Mouse (Mus musculus) stomach, embryonic 14.5 days (tissue): Measurements from ENCODE around the gene Slc6a5. TPM values are rescaled to one million over a fixed set of nuclear protein-coding genes. Genes with fewer than 3 reads are reported as not detected.

Source experiments
- ATAC-seq: fragments of 200-750 bp; cut with Nextera tagmentation; 2 replicates; pipeline ENCODE4 v1.8.0; 2017; ENCODE audit warnings: low read depth, moderate TSS enrichment; ENCODE audit not compliant: insufficient number of reproducible peaks, insufficient read depth, low FRiP score
- H3K27ac ChIP-seq: fragments of 300-500 bp; sonication (generic); 2 replicates; pipeline ENCODE4 v1.5.1; 2014; ENCODE audit warnings: mild to moderate bottlenecking, low read length, moderate library complexity, mixed read lengths
- H3K27me3 ChIP-seq: fragments of 300-500 bp; sonication (generic); 2 replicates; pipeline ENCODE4 v1.6.1; 2014; ENCODE audit warnings: low read length, control low read depth, mixed read lengths; ENCODE audit not compliant: control insufficient read depth, insufficient read depth
- H3K36me3 ChIP-seq: fragments of 300-500 bp; sonication (generic); 2 replicates; pipeline ENCODE4 v1.6.1; 2014; ENCODE audit warnings: mild to moderate bottlenecking, control low read depth, low read length, moderate library complexity, mixed read lengths; ENCODE audit not compliant: control insufficient read depth, insufficient read depth
- H3K4me1 ChIP-seq: fragments of 300-500 bp; sonication (generic); 2 replicates; pipeline ENCODE4 v1.6.1; 2014; ENCODE audit warnings: low read length, control low read depth, mixed read lengths; ENCODE audit not compliant: control insufficient read depth, insufficient read depth
- H3K4me2 ChIP-seq: fragments of 300-500 bp; sonication (generic); replicated peaks from 2 replicates; pipeline ENCODE4 v1.6.1; 2014; ENCODE audit warnings: low read depth, low read length, control low read depth
- H3K4me3 ChIP-seq: fragments of 300-500 bp; sonication (generic); 2 replicates; pipeline ENCODE4 v1.5.1; 2014; ENCODE audit warnings: low read depth, low read length, control low read depth
- H3K9ac ChIP-seq: fragments of 300-500 bp; sonication (generic); replicated peaks from 2 replicates; pipeline ENCODE4 v1.6.1; 2014; ENCODE audit warnings: low read depth, mild to moderate bottlenecking, control low read depth, low read length, moderate library complexity, mixed read lengths
- H3K9me3 ChIP-seq: fragments of 300-500 bp; sonication (generic); 2 replicates; pipeline ENCODE4 v1.6.1; 2016; ENCODE audit warnings: low read depth, low read length, control low read depth; ENCODE audit not compliant: control insufficient read depth
- WGBS: fragments of 180-500 bp; shearing (Covaris S2); extraction: QIAGEN DNeasy Blood & Tissue Kit; methylation state at CpG from one replicate; pipeline ENCODE4 v1.1.7; 2014; 5-methylcytosine and 5-hydroxymethylcytosine counted together
- polyA plus RNA-seq: library from polyadenylated mRNA; unstranded; fragments of >200 nt; fragmentation: Nextera tagmentation; extraction: Ambion mirVana; gene quantifications from 2 replicates; pipeline ENCODE4 v1.2.1, GENCODE M21; 2014

The Slc6a5 gene
- polyA plus RNA-seq, 1 experiment from 2014 or later = not detected

DNA sequence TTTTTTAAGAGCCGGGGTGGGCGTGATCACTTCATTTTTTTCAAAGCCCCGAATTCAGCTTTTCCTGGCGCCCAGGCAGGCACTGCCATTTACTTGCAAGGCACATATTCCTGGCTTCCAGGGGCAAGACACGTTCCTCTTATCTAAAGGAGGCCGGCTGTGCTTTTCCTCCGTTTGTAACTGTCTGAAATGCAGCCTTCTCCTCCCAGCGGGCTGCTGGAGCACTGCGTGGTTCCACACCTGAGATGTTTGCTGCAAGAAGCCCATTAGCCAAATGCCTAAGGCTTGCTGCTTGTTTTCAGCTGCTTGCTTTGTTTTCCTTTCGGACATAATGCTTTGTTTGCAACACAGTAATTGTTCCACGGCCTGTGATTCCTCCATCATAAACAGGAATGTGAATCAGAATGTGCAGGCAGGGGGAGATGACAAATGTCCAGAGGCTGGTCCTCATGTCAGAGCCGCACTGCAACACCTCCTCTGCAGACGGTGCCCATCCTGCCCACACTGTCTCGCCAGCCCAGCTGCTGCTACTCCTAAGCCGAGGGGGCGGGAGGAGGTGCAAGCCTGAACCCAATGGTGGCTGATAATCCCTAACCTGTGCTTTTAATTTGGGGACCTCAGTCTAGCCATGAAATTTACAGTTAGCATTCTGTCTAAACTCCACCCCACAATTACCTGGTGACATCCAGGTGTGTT is 27.1 kb upstream of the Slc6a5 start:
- Histone ChIP-seq H3K27me3 (no peaks in the 10 kb centered on the region), H3K4me3 (no peak overlapping the region), H3K9me3 (no peaks in the 10 kb centered on the region), H3K36me3 (no peaks in the 10 kb centered on the region), H3K4me2 (no peak overlapping the region), H3K27ac (no peak overlapping the region), H3K4me1 (peaks cover 9% of the 10 kb centered on the region; the same call in 1 of the 2 replicates), H3K9ac (no peak overlapping the region)
- ATAC-seq = no peak
- WGBS = 20% methylated on average over 16 of the region's 16 CpGs

DNA sequence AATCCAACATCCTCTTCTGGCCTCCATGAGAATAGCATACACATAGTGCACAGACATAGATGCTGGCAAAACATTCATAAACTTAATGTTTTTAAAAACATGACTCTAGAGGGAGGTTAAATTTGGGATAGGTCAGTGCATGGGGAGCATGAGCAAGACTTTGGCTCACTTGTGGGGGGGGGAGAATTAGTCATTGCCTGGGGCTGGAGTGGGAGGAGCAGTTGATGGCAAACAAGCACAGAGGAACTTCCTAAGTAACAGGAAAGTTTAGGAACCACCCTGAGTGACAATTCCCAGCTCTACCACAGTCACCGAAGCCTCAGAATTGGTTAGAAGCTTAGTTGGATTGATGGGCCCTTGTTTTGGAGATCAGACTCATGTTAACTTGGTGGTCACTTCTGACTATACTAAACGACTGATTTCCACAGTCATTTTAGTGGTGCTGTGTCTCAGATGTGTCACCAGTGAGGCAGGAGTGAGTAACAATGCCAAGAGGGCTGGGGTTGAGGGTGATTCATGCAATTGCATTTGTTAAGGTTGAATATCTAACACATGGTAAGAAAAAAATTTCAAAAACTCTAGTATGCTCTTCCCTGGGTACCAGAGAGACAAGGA is 22.1 kb upstream of the Slc6a5 start:
- H3K27ac ChIP-seq = no peak overlapping the region
- H3K4me3 ChIP-seq = no peak overlapping the region
- no peak for ATAC-seq
- H3K9ac ChIP-seq = no peak overlapping the region
- no peak overlapping the region for H3K4me2 ChIP-seq
- H3K27me3 ChIP-seq = no peaks in the 10 kb centered on the region
- H3K4me1 ChIP-seq = 0 out of 2 replicates have a peak, but pooled peaks cover under 1% of the 10 kb centered on the region
- H3K36me3 ChIP-seq = no peaks in the 10 kb centered on the region
- H3K9me3 ChIP-seq = no peaks in the 10 kb centered on the region
- WGBS = 70% methylated on average over 2 of the region's 2 CpGs

DNA sequence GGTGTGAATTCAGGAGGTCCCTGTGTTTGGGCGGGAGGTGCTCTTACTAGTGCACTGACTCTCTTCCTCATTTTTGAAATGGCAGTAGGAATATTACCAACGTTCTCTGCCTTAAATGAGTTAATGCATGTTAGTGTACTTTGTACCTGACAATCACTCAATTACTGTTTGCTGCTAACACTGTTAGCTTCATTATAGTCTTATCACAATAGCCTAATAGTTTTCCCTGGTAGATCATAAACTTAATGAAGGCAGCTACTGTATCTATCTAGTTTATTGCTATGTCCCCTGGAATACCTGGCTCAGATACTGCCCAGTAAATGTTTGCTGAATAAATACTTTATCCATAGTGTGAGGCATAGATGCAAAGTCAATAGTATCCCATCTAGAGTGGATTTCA is 15.2 kb upstream of the Slc6a5 start:
- no peaks in the 10 kb centered on the region for H3K9me3 ChIP-seq
- H3K4me1 ChIP-seq = no peaks in the 10 kb centered on the region
- 61% methylated on average over 2 of the region's 2 CpGs for WGBS
- ATAC-seq = no peak
- no peaks in the 10 kb centered on the region for H3K27me3 ChIP-seq
- H3K4me3 ChIP-seq = no peak overlapping the region
- H3K36me3 ChIP-seq = no peaks in the 10 kb centered on the region
- no peak overlapping the region for H3K9ac ChIP-seq
- no peak overlapping the region for H3K27ac ChIP-seq
- H3K4me2 ChIP-seq = no peak overlapping the region

DNA sequence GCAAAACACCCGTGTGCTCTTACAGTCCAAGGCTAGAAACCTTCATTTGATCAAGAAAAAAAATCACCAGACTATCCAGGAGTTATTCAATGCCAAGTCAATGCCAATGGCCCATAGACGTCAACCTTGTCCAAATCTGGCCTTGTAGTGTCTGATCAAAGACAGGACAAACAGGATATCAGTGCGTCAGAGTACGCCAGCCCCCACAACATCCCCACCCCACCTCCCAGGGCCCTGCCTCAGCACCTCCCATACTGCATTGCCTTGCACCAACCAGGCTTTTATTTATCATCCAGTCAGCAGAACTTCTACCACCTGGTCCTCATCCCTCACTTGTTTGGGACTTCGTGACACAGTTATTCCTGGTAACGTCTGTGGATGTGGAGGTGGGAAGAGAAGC is 14.7 kb upstream of the Slc6a5 start:
- H3K4me2 ChIP-seq = no peak overlapping the region
- H3K4me1 ChIP-seq = no peaks in the 10 kb centered on the region
- H3K9me3 ChIP-seq = no peaks in the 10 kb centered on the region
- no peak overlapping the region for H3K27ac ChIP-seq
- no peak overlapping the region for H3K9ac ChIP-seq
- H3K4me3 ChIP-seq = no peak overlapping the region
- ATAC-seq = no peak
- 49% methylated on average over 6 of the region's 6 CpGs for WGBS
- H3K27me3 ChIP-seq = no peaks in the 10 kb centered on the region
- no peaks in the 10 kb centered on the region for H3K36me3 ChIP-seq

DNA sequence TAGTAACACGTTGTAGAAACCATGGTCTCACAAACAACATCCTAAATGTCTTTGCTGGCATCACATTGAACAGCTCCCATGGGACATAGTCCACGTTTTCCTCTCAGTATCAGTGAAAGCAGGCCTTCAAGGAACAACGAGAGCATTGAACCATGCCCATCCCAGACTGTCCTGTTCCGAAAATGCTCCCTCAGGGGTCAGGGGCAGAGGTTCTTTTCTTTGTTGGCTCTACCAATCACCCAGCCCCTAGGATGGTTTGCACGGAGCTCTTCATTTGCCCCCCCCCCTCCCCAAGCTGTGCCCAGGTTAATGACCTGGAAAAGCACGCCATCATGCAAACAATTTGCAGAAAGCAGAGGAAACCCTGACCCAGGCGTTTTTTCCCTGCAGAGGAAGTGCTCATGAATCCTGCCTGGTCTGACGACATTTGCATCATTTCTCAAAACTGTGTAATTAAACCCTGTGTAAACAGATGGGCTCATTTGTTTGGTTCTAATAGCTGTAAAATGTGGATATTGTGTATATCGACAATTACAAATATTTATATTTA is 7.9 kb upstream of the Slc6a5 start:
- 37% methylated on average over 9 of the region's 9 CpGs for WGBS
- no peak for ATAC-seq
- no peaks in the 10 kb centered on the region for H3K36me3 ChIP-seq

DNA sequence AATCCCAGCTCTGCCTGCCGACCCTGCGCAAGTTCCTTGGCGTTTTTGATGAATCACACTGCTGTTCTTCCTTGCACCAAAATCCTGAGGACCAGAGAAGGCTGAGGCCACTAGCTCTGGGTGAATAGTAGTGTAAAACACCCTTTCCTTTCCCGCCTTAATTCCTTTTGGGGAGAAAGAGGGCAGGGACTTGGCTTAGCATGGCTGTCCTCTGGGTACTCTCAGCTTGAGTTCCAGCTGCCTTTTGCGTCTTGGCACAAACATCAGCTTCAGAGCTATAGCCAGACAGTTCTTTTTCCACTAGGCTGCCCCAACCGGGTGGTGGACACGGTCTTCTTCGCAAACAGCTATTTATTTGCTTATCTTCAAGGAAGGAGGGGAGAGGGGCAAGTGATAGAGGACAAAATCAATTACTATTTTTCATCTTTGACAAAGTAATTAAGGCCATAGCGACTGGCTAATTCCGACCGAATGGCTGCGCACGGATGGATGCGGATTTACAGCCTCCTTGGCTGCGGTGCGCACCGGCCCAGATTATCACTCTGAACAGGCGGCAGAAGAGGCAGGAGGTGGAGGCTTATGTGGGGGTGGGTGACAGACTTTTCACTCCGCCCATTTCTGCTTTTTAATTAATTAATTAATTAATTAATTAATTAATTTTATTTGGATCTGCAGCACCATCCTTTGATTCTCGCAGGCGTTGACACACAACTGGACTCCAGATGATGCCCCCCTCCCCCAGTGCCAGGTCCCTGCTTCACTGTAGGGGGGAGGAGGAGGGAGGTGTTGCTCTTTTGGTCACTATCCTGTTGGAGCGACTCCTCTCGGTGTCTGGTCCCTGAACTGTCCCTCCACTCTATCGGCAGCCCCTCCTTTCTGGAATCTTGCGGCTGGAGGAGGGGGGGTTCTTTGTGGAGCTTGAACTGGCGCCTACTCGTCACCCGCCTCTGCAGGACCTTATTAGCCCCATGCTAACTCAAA is 2.5 kb upstream of the Slc6a5 start:
- Histone ChIP-seq H3K27me3 (peaks cover 63% of the 10 kb centered on the region), H3K4me3 (no peak overlapping the region), H3K9me3 (no peaks in the 10 kb centered on the region), H3K9ac (no peak overlapping the region), H3K36me3 (no peaks in the 10 kb centered on the region), H3K27ac (no peak overlapping the region), H3K4me1 (no peaks in the 10 kb centered on the region), H3K4me2 (no peak overlapping the region)
- 2% methylated on average over 28 of the region's 28 CpGs for WGBS
- no peak for ATAC-seq

More for the DNA sequence above, 7.9 kb upstream of the Slc6a5 start:
- H3K27me3 ChIP-seq = peaks cover 11% of the 10 kb centered on the region
- H3K9ac ChIP-seq = no peak overlapping the region
- H3K4me1 ChIP-seq = no peaks in the 10 kb centered on the region
- no peaks in the 10 kb centered on the region for H3K9me3 ChIP-seq
- no peak overlapping the region for H3K4me3 ChIP-seq
- H3K4me2 ChIP-seq = no peak overlapping the region
- H3K27ac ChIP-seq = no peak overlapping the region

GRCm38 (mm10) chr7:49908181-49908855 is 1.6 kb upstream of the Slc6a5 start:
- Histone ChIP-seq H3K27ac (no peak overlapping the region), H3K4me2 (no peak overlapping the region), H3K4me3 (no peak overlapping the region), H3K9me3 (no peaks in the 10 kb centered on the region), H3K27me3 (peaks cover 71% of the 10 kb centered on the region), H3K9ac (no peak overlapping the region), H3K4me1 (no peaks in the 10 kb centered on the region), H3K36me3 (no peaks in the 10 kb centered on the region)
- WGBS = 1% methylated on average over 24 of the region's 24 CpGs
- ATAC-seq = no peak

GRCm38 (mm10) chr7:49908990-49909411 is 945 bp upstream of the Slc6a5 start:
- Histone ChIP-seq H3K4me3 (no peak overlapping the region), H3K4me1 (no peaks in the 10 kb centered on the region), H3K9ac (no peak overlapping the region), H3K36me3 (no peaks in the 10 kb centered on the region), H3K27me3 (peaks cover 78% of the 10 kb centered on the region), H3K4me2 (no peak overlapping the region), H3K9me3 (no peaks in the 10 kb centered on the region), H3K27ac (no peak overlapping the region)
- ATAC-seq = no peak
- under 1% methylated on average over 26 of the region's 26 CpGs for WGBS
